Mouse (Mus musculus) midbrain, embryonic 12.5 days (tissue): ENCODE results near the gene Las1l. TPM values are rescaled to one million over a fixed set of nuclear protein-coding genes. Genes with fewer than 3 reads are reported as not detected.

Experiments used
- ATAC-seq: fragments of 200-750 bp; cut with Nextera tagmentation; 2 replicates; pipeline ENCODE4 v1.8.0; 2017; ENCODE audit warnings: low read depth, moderate TSS enrichment, moderate library complexity; ENCODE audit not compliant: low FRiP score
- H3K27ac ChIP-seq: fragments of 300-500 bp; sonication (generic); replicated peaks from 2 replicates; pipeline ENCODE4 v1.5.1; 2016; ENCODE audit warnings: mild to moderate bottlenecking
- H3K27me3 ChIP-seq: fragments of 300-500 bp; sonication (generic); 2 replicates; pipeline ENCODE4 v1.6.1; 2016; ENCODE audit warnings: mild to moderate bottlenecking
- H3K36me3 ChIP-seq: fragments of 300-500 bp; sonication (generic); 2 replicates; pipeline ENCODE4 v1.6.1; 2016
- H3K4me1 ChIP-seq: fragments of 300-500 bp; sonication (generic); 2 replicates; pipeline ENCODE4 v1.6.1; 2016
- H3K4me2 ChIP-seq: fragments of 300-500 bp; sonication (generic); replicated peaks from 2 replicates; pipeline ENCODE4 v1.6.1; 2016; ENCODE audit warnings: mild to moderate bottlenecking, moderate library complexity
- H3K4me3 ChIP-seq: fragments of 300-500 bp; sonication (generic); 2 replicates; pipeline ENCODE4 v1.5.1; 2016; ENCODE audit warnings: mild to moderate bottlenecking
- H3K9ac ChIP-seq: fragments of 300-500 bp; sonication (generic); replicated peaks from 2 replicates; pipeline ENCODE4 v1.6.1; 2016; ENCODE audit warnings: mild to moderate bottlenecking, moderate library complexity
- H3K9me3 ChIP-seq: fragments of 300-500 bp; sonication (generic); 2 replicates; pipeline ENCODE4 v1.6.1; 2016; ENCODE audit warnings: mild to moderate bottlenecking
- WGBS: fragments of 180-500 bp; shearing (Covaris S2); methylation state at CpG from one replicate; pipeline ENCODE4 v1.1.7; 2016; 5-methylcytosine and 5-hydroxymethylcytosine counted together
- polyA plus RNA-seq: library from polyadenylated mRNA; unstranded; fragments of >200 nt; fragmentation: Nextera tagmentation; extraction: Ambion mirVana; gene quantifications from 2 replicates; pipeline ENCODE4 v1.2.1, GENCODE M21; 2016

Las1l gene
- polyA plus RNA-seq, 1 experiment from 2014 or later, result 69.1 TPM

- Histone ChIP-seq H3K4me2 (no peak overlapping the region), H3K27me3 (no peaks in the 10 kb centered on the region), H3K4me3 (no peak overlapping the region), H3K4me1 (no peaks in the 10 kb centered on the region), H3K36me3 (peaks cover 12% of the 10 kb centered on the region; the same call in 1 of the 2 replicates), H3K27ac (no peak overlapping the region), H3K9me3 (no peaks in the 10 kb centered on the region), H3K9ac (no peak overlapping the region)
- ATAC-seq, result no peak
- 87% methylated on average over 4 of the region's 4 CpGs for WGBS
Observed at GRCm38 (mm10) chrX:95948135-95948534, 8.6 kb downstream of the Las1l start.

DNA sequence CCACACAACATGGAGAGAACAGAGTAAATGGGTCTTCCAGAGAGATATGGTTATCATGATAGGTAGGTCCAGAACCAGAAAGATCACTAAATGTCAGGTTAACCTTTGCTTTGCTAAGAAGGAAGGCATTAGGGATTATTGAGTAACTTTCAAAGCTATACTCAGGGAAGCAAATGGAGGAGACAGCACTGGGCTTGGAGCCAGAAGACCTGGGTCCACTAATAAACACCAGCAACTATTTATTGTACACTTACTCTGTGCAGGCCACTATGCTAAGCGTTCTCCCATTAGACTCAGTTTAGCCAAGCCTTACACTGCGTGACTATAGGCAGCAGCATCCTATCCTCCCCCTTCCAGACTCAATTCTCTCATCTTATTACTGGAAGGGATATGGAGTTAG, 11.3 kb downstream of the Las1l start:
- no peaks in the 10 kb centered on the region for H3K4me1 ChIP-seq

GRCm38 (mm10) chrX:95935481-95935880, 21.3 kb downstream of the Las1l start:
- H3K4me2 ChIP-seq, result no peak overlapping the region
- ATAC-seq, result no peak
- H3K27ac ChIP-seq, result no peak overlapping the region
- 93% methylated on average over 2 of the region's 2 CpGs for WGBS
- H3K9ac ChIP-seq, result no peak overlapping the region
- H3K36me3 ChIP-seq, result peaks cover 31% of the 10 kb centered on the region
- H3K4me3 ChIP-seq, result no peak overlapping the region
- no peaks in the 10 kb centered on the region for H3K27me3 ChIP-seq
- H3K9me3 ChIP-seq, result no peaks in the 10 kb centered on the region
- no peaks in the 10 kb centered on the region for H3K4me1 ChIP-seq

More for the DNA sequence above, 11.3 kb downstream of the Las1l start:
- Histone ChIP-seq H3K9ac (no peak overlapping the region), H3K4me2 (no peak overlapping the region), H3K36me3 (peaks cover 9% of the 10 kb centered on the region; the same call in 1 of the 2 replicates), H3K27me3 (no peaks in the 10 kb centered on the region), H3K9me3 (no peaks in the 10 kb centered on the region), H3K4me3 (no peak overlapping the region), H3K27ac (no peak overlapping the region)
- WGBS, result 98% methylated on average over 2 of the region's 2 CpGs
- ATAC-seq, result no peak

DNA sequence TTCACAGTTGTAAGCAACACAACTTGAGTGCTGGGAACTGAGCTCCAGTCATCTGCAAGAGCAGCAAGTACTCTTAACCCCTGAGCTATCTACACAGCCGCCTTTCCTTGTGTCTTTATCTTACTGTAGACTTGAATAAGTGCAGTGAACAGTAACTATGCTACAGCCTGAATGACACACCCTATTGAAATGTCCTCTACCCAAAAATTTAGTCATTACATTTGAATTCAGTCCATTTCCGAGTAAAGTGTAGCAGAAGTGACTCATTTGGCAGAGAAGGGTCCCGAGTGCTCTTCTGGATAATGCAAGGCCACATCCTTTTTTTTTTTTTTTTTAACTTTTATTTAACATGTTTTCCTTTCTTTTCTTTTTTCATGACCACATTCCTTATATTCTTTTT, 54.0 kb downstream of the Las1l start:
- no peaks in the 10 kb centered on the region for H3K36me3 ChIP-seq
- 85% methylated on average over 3 of the region's 3 CpGs for WGBS
- ATAC-seq, result no peak

More for the DNA sequence above, 54.0 kb downstream of the Las1l start:
- H3K27ac ChIP-seq, result no peak overlapping the region
- H3K9me3 ChIP-seq, result no peaks in the 10 kb centered on the region
- H3K4me3 ChIP-seq, result no peak overlapping the region
- no peak overlapping the region for H3K9ac ChIP-seq
- no peaks in the 10 kb centered on the region for H3K4me1 ChIP-seq
- H3K4me2 ChIP-seq, result no peak overlapping the region
- no peaks in the 10 kb centered on the region for H3K27me3 ChIP-seq

Other genes starting within 250 kb of the Las1l start
- 3.1 and 3.8 TPM in 2 replicates for gene Zc3h12b, start 245.3 kb downstream of the Las1l start, polyA plus RNA-seq
- gene Msn, start 139.1 kb upstream of the Las1l start, polyA plus RNA-seq, result 82.5 and 87.5 TPM in 2 replicates